Mouse (Mus musculus) left cerebral cortex, adult 9 months (tissue): ENCODE measurements at regions not wholly inside any gene's neighbourhood (a gene's known extent, or its start where the extent isn't known, plus 50 kb on each side); places are given as distances from the start of the nearest gene placed in this dataset.
A peak's percentile ranks its signal among the peaks of the same experiment; 100 is the strongest.

Experiments used
- DNase-seq, 2 experiments: peaks; one replicate each; pipeline ENCODE4 v3.0.0; 2022; ENCODE audit warnings: low spot score in 2 of 2

- no peak for DNase-seq
Measured at GRCm38 (mm10) chr5:79275346-79275745, 1744.6 kb upstream of the Adgrl3 start.

GRCm38 (mm10) chr5:79300001-79300723 lies 1719.8 kb upstream of the Adgrl3 start:
- no peak for DNase-seq

- DNase-seq = peak in 1 of 2 experiments; percentile 7
Measured at GRCm38 (mm10) chr5:79306181-79306580, 1713.8 kb upstream of the Adgrl3 start.
